Mouse (Mus musculus): ENCODE data around the gene Pecr.

Pecr gene

DNA sequence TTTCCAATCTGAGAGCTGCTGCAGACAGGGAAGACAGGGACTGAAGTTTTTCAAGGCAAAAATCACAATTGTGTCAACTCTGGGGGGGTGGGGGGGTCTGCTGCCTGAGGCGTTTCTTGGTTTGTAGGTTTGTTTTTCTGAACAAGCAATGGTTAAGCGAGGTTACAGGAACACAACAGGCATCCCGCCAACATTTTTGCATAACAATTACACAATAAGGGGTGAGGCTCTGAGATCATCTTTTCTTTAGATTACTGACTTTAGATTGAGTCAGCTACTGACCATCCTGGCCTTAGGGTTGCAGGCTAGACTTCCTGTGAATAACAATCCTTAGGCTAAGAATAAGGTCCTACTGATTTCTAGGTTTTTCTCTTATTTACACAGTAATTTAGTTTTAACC, 55.1 kb downstream of the Pecr start:
- DNase-seq, result no peak

DNA sequence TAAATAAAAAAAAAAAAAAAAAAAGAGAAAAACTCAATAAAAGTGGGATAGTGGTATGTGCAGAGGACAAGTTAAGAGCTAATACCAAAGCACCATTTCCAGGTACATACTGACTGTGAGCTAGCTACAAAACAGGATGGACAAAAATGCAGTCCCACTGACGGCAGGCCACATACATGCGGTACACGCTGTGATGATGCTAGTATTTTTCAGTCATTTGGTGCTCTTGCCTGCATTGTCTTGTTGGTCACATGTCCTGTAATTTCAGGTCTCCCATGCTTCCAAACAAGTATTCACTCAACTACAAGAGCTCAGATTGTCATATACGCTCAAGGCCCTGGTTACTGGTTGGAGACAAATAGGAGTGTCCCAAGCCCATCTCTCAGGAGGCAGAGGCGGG, 56.6 kb downstream of the Pecr start:
- DNase-seq, result no peak

DNA sequence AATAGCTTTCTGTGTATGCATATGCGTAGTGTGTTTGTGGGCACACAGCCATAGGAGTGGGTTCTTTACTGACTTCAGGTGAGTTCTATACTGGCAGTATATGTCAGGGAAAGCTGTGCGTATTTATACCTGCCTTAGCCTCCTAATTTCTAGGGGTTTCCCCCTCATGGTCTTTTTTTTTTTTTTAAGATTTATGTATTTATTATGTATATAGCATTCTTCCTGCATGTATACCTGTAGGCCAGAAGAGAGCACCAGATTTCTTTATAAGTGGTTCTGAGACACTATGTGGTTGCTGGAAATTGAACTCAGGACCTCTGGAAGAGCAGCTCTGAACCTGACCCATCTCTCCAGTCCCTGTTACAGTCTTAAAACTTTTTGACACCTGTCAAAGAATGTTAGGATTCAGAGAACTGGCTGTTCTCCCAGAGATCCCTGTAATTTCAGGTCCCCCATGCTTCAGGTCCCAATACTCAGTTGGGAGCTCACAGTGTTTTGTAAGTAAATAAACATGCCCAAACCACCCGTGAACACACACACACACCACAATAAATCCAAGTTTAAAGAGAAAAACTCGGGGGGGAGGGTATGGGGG, 57.1 kb downstream of the Pecr start:
- no peak for DNase-seq

DNA sequence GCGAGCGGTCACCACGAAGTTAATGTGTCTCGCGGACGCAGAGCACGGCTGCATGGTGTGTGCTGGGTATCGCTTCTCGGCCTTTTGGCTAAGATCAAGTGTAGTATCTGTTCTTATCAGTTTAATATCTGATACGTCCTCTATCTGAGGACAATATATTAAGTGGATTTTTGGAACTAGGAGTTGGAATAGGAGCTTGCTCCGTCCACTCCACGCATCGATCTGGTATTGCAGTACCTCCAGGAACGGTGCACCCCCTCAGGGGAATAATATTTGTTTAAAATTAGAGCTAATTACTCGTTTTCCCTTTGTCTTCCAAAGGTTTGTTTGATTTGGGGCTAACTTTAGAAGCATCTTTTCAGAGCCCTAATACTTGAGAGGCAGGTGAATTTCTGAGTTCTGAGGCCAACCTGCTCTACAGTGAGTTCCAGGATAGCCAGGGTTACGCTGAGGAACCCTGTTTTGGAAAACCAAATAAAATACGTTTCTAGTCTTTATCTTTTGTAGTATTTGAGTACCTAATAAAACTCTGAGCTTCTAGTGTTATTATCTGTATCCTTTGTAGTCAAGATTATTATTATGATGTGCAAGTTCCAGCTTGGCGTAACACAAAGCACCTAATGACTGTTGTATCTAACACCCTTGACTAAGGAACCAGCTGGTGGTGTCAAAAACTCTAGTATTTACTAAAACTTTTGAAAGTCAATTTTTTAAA, 57.8 kb downstream of the Pecr start:
- peak; percentile 56 for DNase-seq

DNA sequence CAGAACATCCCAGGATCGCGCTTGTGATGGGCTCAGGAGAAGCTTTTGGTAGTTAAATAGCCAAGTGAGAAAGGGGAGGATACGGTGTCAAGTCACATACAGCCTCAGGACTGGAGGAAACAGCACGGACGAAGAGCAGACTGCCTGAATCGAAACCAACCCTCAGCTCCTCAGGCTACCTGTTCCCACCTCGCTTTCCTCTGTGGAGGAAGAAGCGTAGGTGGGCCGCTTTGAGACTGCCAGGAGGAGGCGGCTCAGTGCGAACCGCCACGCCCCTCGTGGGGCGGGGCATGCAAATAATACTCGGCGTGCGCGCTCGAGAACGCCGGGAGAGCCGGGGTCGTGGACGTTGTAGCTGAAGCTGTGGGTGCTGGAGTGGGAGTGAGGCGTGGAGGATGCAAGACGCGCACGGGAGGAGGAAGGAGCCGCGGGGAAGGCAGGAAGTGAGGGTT, 58.4 kb downstream of the Pecr start:
- DNase-seq, result peak; percentile 84

DNA sequence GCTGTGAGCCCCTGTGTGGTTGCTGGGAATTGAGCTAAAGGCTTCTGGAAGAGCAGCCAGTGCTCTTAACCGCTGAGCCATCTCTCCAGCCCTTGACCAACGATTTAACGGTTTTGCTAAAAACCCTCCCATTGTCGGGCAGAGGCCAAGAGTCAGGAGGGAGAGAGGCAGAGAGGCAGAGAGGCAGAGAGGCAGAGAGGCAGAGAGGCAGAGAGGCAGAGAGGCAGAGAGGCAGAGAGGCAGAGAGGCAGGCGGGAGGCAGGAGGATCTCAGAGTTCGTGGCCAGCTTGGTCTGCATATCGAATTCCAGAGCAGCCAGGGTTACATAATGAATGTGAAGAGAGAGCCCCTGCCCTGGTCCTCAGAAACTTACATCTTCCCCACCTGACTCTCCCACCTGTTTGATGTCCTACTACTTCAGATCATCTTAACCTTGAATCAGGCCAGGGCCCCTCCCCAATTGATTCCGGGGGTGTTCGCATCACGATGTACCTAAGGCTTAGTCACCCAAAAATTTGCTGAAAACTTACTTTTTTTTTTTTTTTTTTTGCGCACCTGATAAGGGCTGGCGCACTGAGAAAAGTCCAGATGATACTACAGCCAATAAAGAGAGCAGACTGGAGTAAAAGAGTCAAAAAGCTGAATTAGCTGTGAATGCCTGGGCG, 58.9 kb downstream of the Pecr start:
- DNase-seq, result no peak

DNA sequence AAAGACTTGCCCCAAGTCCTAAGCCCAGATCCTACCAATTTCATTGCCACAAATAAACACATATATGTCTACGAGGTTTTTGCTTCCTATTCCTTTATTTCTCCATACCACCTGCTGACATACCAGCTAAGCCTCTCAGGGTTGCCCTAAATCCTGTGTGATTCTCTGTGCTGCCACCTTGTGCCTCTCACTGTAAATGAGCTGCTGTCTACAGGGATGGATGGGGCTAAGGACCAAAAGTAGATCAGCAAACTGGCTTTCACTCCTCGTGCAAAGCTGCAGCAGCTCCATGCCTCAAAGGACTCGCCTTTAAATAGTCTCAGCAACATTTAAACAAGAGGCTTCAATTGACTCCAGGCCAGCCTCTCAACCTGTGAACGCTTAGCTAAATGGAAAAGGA, 64.1 kb downstream of the Pecr start:
- peak; percentile 58 for DNase-seq

DNA sequence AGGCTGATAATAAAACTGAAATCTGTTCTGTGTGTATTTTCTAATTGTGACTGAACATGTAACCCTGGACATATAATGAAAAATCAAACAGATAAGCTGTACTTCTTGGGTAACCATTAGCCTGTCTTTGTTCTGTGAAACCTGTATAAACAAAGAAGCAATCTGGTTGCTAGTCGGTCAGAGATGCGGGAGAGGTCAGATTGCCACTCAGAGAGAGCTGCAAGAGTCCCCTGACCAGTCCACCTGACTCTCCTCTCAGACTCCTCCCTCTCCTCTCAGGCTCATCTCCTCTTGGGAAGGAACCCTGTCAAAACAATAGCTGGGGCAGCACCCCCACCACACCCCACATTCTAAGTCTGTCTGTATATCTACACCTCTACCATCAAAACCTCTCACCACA, 65.0 kb downstream of the Pecr start:
- no peak for DNase-seq

DNA sequence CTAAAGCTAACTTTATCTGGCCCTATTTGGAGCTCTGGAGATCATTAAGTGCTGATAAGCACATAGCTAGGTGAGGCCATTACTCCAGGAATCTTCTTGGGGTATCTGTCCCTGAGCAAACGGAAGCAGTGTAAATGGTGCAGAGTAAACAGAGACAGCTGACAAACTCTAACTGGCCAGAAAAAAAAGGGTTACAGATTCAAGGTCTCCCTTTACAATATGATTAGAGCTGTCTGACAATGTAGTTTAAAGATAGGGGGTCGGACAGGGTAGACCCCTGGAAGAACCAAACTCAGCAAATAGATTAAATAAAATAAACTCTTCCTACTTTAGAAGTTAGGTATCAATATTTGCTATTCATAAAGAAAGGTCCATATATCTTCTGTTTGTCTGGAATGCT, 65.5 kb downstream of the Pecr start:
- DNase-seq, result no peak

DNA sequence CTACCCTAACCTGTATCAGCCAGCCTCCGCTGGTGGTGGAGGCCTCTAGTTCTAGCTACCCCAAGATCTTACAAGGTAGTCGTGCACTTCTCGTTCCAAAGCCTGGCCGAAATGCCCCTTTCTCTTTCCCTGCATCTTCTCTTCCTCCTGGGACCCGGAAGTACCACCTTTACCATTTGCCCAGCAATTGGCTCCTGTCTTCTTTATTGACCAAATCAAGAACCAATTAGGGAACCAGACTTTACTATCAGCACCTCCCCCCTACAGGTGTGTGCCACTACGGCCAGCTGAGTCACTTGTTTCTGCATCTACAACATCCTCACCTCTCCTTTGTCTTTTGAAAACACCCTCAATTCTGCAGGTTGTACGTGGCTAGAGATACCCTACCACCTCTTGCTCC, 67.4 kb downstream of the Pecr start:
- DNase-seq, result no peak

DNA sequence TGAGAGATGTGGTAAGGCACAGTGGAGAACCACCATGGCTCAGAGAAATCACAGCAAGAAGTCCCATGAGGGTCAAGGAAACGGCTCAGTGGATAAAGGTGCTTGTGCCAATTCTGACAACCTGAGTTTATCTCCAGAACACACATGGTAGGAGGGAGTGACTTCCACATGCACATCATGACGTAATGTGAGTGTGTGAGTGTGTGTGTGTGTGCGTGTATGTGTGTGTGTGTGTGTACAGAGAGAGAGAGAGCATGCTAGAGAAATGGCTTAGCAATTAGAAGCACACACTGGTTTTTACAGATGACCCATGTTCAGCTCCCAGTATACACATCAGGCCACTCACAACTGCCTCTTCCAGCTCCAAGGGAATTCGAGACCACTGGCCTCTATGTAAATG, 68.9 kb downstream of the Pecr start:
- DNase-seq, result no peak

DNA sequence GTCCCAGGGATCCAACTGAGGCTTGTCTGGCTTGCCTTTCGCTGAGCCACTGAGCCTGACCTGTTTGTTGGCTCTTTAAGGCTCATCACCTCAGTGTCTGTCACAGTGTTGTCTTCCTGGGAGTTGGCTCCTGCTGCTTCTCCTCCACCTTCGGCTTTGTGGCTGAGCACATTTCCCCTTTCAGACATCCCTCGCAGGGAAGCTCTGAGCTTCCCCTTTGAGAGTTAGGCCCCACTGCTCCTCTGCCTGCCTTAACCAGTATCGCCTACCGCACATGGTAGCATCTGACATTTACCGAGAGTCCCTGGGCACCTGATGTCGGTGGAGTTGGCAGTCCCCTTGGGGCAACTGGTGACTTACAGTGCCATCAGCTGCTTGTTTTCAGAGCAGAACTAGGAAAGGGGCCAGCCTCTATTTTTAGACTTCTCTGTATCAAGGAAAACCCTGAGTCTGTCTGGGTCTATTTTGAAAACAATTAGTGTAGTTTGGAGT, 69.6 kb downstream of the Pecr start:
- peak; percentile 47 for DNase-seq

DNA sequence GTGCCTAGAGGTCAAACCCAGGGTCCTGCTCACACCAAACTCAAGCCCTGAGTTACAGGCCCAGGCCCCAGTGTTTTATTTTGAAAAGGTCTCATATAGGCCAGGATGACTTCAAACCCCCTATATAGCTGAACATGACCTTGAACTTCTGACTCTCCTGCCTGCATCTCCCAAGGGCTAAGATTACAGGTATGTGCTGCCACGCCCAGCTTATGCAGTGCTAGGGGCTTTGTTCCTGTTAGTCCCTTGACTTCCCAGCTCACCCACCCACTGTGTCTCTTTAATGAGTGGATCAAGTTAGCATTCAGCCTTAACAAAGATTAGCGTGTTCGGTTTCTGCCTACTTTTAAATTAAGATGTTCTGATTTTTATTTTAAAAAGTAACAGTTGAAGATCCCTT, 70.2 kb downstream of the Pecr start:
- no peak for DNase-seq

DNA sequence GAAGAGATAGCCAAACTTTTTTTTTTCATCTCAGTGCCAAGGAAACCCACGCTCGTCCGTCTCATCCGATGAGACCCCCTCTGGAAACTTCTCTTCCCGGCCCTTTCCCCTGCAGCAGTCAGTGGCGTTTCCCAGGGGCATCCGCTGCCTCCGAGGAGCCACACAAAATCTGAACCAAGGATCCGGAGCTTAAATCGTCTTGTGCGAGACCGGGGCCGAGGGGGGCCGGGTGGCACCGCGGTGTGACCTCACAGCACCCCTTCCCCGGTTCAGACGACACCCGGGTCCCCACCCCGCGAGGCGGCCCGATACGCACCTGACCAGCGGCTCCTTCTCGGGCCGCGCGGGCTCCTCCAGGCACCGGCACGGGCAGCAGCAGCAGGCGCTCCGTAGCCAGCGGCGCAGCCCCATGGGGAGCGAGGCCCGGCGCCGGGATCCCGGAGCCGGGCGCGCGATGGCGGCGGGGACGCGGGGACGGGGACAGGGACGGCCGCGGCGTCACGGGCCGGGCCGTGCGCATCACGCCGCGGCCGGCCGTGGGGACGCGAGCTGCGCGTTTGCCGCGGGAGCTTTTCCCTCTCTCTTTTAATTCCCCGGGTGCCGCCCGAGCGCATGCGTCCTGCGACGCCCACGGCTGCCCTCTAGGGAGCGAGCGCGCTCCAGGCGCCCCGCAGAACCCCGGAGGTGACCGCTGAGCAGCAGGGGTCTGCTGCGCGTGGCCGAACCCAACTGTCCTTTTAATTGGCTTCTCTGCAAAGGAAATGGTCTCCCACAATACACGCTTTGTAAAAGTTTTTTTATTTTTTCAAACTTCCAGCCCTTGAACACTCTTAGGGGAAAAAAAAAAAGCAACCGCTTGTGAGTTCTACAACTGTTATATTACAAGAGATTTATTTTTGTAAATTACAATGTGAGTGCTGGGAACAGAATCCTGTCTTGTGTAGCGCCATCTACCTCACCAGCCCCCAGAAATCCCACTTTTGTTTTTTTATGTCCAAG, 72.1 kb downstream of the Pecr start, which contains the start of gene Mreg:
Gene Mreg, minus strand, starts transcription at position 607 of the 999 bp plus-strand sequence.
- DNase-seq, result no peak

DNA sequence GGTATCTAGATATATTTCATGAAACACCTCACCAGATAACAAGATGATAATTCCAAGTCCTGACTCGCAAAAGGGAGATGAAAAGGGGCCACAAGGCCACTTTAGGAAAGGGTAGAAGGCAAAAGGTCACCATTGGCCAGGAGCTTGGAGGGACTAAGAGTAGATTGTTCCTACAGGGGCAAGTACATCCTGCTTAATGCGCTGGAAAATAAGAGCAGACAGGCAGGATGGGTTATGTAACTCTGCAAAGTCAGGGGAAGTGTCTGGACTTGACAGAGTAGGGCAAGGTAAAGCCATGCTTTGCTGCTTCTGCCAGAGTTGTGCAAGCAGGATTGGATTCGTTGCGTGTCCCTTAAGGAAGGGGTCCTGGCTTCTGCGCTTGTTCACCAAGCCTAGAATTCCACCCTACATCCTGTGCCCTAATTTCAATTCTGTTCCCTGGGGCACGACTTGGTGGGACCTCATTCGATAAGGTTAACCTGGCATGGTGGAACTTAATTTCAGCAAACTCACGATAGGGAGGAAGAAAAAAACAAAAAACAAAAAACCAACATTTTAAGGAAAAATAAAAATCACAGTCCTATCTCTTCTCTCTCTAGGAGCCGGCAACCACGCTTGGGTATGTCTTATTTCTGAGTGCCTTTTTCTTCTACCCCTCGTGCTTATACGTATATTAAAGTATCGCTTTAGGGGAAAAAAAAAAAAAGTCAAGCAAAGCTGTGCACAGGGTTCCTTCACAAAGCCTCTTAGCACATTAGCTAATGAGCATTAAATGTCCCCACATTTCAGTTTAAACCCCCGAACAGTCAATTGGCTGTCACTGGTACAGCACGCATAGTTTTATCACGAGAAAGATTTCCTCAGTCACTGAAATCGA, 73.1 kb downstream of the Pecr start:
- no peak for DNase-seq
